8 mouse cellular contexts compared by ENCODE assay signal in the genomic region with DNA sequence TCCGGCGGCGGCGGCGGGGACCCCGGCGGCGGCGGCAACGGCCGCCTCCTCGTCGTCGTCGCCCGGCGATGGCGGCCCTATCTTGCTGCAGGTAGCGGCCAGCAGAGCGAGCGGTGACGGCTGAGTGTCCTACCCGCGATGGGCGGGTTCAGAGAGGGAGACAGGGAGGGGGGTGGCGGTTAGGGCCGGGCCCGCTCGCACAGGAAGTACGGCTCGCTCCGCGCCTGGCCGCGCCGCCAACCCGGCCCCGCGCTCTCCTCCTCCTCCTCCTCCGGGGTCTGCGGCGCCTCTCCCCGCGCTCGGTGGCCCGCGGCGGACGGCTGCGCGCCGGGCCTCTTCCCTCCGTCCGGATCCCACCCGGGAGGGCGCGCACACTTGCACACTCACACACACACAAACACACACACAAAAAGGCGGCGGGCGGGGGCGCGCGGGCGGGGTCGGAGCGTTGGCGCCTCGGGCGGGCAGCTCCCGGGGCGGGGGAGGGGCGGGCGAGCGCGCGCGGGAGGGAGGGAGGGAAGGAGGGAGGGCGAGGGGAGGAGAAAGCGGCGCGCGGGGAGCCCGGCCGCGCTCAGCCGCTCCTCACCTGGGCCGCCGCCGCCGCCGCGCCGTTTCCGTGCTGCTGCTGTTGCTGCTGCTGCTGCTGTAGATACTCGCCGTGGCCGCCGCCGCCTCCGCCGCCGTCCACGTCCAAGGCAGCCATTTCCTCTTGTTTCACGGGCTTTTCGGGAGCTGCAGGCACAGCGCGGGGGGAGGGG. TPM values are rescaled to one million over a fixed set of nuclear protein-coding genes. Genes with fewer than 3 reads are reported as not detected.
DNase-seq lines count a peak whose midpoint lies in the region; ATAC-seq and TF ChIP-seq lines count a peak whose summit lies in the region.

No protein-coding gene starts in this region.

- no peaks in the 10 kb centered on the region for H3K9me3 ChIP-seq in embryonic facial prominence, embryonic 13.5 days
- H3K9me3 ChIP-seq in limb, embryonic 14.5 days (ENCODE audit: control insufficient read depth, low read length), result no peaks in the 10 kb centered on the region
- no peaks in the 10 kb centered on the region for H3K9me3 ChIP-seq in midbrain, postnatal 0 days (ENCODE audit: low read length)

- H3K27ac ChIP-seq in embryonic facial prominence, embryonic 13.5 days, result peak overlapping the region; percentile 100
- H3K27ac ChIP-seq in limb, embryonic 14.5 days (replicated peaks; ENCODE audit: low read depth, low read length), result peak overlapping the region; percentile 100
- peak overlapping the region; percentile 100 for H3K27ac ChIP-seq in midbrain, postnatal 0 days (ENCODE audit: low read depth, low read length)

- H3K4me1 ChIP-seq in embryonic facial prominence, embryonic 13.5 days, result peaks cover 13% of the 10 kb centered on the region
- H3K4me1 ChIP-seq in limb, embryonic 14.5 days (ENCODE audit: control insufficient read depth, insufficient read depth, low read length), result peaks cover 16% of the 10 kb centered on the region
- 0 out of 2 replicates have a peak, but pooled peaks cover 4% of the 10 kb centered on the region for H3K4me1 ChIP-seq in midbrain, postnatal 0 days (ENCODE audit: insufficient read depth, low read length)

- no peak for TF ChIP-seq CTCF in midbrain, postnatal 0 days (IDR thresholded peaks at IDR 0.05)

- H3K4me2 ChIP-seq in embryonic facial prominence, embryonic 13.5 days, result peak overlapping the region; percentile 71
- H3K4me2 ChIP-seq in limb, embryonic 14.5 days (replicated peaks; ENCODE audit: low read depth, low read length, severe bottlenecking), result peak overlapping the region; percentile 70
- peak overlapping the region; percentile 57 for H3K4me2 ChIP-seq in midbrain, postnatal 0 days (ENCODE audit: low read depth, low read length, poor library complexity, severe bottlenecking)

- H3K4me3 ChIP-seq in embryonic facial prominence, embryonic 13.5 days, result peak overlapping the region; percentile 97
- H3K4me3 ChIP-seq in limb, embryonic 14.5 days (replicated peaks; ENCODE audit: low read length), result peak overlapping the region; percentile 89
- peak overlapping the region; percentile 98 for H3K4me3 ChIP-seq in midbrain, postnatal 0 days (ENCODE audit: low read depth, low read length)

- H3K36me3 ChIP-seq in embryonic facial prominence, embryonic 13.5 days, result 0 out of 2 replicates have a peak, but pooled peaks cover 3% of the 10 kb centered on the region
- 0 out of 2 replicates have a peak, but pooled peaks cover 10% of the 10 kb centered on the region for H3K36me3 ChIP-seq in limb, embryonic 14.5 days (ENCODE audit: control insufficient read depth, insufficient read depth, low read length)
- no peaks in the 10 kb centered on the region for H3K36me3 ChIP-seq in midbrain, postnatal 0 days (ENCODE audit: insufficient read depth, low read length)

- peak overlapping the region; percentile 100 for H3K9ac ChIP-seq in embryonic facial prominence, embryonic 13.5 days
- peak overlapping the region; percentile 100 for H3K9ac ChIP-seq in limb, embryonic 14.5 days (ENCODE audit: low read depth, low read length, severe bottlenecking)
- H3K9ac ChIP-seq in midbrain, postnatal 0 days (replicated peaks; ENCODE audit: low read length, poor library complexity, severe bottlenecking), result peak overlapping the region; percentile 100

- 1% methylated on average over 82 of the region's 107 CpGs for WGBS in embryonic facial prominence, embryonic 13.5 days
- under 1% methylated on average over 31 of the region's 107 CpGs for WGBS in limb, embryonic 14.5 days
- under 1% methylated on average over 45 of the region's 107 CpGs for WGBS in midbrain, postnatal 0 days

- peak; percentile 88 for DNase-seq in 416B (ENCODE audit: low read depth)
- peak; percentile 67 to 80 for DNase-seq in adrenal gland, postnatal 4 days (ENCODE audit: low spot score in 2 of 2)
- peak; percentile 87 for DNase-seq in heart, adult 8-10 months (ENCODE audit: low spot score)
- peak; percentile 90 for DNase-seq in kidney, adult 9 months
- DNase-seq in limb, embryonic 14.5 days (ENCODE audit: low spot score), result peak; percentile 88
- peak; percentile 84 for DNase-seq in midbrain, postnatal 0 days (ENCODE audit: low spot score)
- DNase-seq in spleen, postnatal 10 days (ENCODE audit: low spot score in 2 of 2), result peak; percentile 90 to 92

- 0 out of 2 replicates have a peak, but pooled peaks have one; percentile 53 for TF ChIP-seq POLR2A in limb, embryonic 14.5 days (IDR thresholded peaks at IDR 0.05; ENCODE audit: borderline replicate concordance, extremely low read depth, insufficient read depth, insufficient read length)

- no peaks in the 10 kb centered on the region for H3K27me3 ChIP-seq in embryonic facial prominence, embryonic 13.5 days
- no peaks in the 10 kb centered on the region for H3K27me3 ChIP-seq in limb, embryonic 14.5 days (ENCODE audit: control insufficient read depth, insufficient read depth, low read length)
- no peaks in the 10 kb centered on the region for H3K27me3 ChIP-seq in midbrain, postnatal 0 days (ENCODE audit: insufficient read depth, low read length)

- peak; percentile 82 for ATAC-seq in embryonic facial prominence, embryonic 13.5 days (ENCODE audit: insufficient number of reproducible peaks, insufficient read depth, low FRiP score, low TSS enrichment, low read depth)
- ATAC-seq in limb, embryonic 14.5 days (ENCODE audit: low FRiP score, low read depth), result peak; percentile 71
- ATAC-seq in midbrain, postnatal 0 days (ENCODE audit: low FRiP score), result peak; percentile 73

RNA-seq across cellular contexts. Expression of gene Sp3, which starts 1.2 kb away (rescaled TPM):
- total RNA-seq in adrenal gland, postnatal 4 days (2021), result 10 to 100 TPM; 86.1 to 92.1 TPM
- polyA plus RNA-seq in embryonic facial prominence, embryonic 13.5 days (2015; fragmentation: Nextera tagmentation; extraction: Ambion mirVana), result 67.4 and 69.0 TPM in 2 replicates
- 10 to 100 TPM; 31.0 to 34.0 (median 32.0) TPM for total RNA-seq in heart, adult 8-10 months (2022)
- polyA plus RNA-seq in limb, embryonic 14.5 days (2012; rRNA removed), result 40.3 and 42.4 TPM in 2 replicates
- polyA plus RNA-seq in limb, embryonic 14.5 days (2014; fragmentation: Nextera tagmentation; extraction: Ambion mirVana), result 70.1 and 75.2 TPM in 2 replicates
- 73.3 and 80.5 TPM in 2 replicates for total RNA-seq in midbrain, postnatal 0 days (2014; rRNA removed)
- 20.1 and 23.4 TPM in 2 replicates for polyA plus RNA-seq in midbrain, postnatal 0 days (2015; fragmentation: Nextera tagmentation; extraction: Ambion mirVana)

RNA-seq across cellular contexts. Expression of gene Gm11084, which starts 7.4 kb away (rescaled TPM):
- total RNA-seq in adrenal gland, postnatal 4 days (2021), result not detected
- polyA plus RNA-seq in embryonic facial prominence, embryonic 13.5 days (2015; fragmentation: Nextera tagmentation; extraction: Ambion mirVana), result not detected in 2 replicates
- not detected for total RNA-seq in heart, adult 8-10 months (2022)
- not detected in 2 replicates for polyA plus RNA-seq in limb, embryonic 14.5 days (2012; rRNA removed)
- polyA plus RNA-seq in limb, embryonic 14.5 days (2014; fragmentation: Nextera tagmentation; extraction: Ambion mirVana), result not detected in 2 replicates
- not detected in 2 replicates for total RNA-seq in midbrain, postnatal 0 days (2014; rRNA removed)
- not detected in 2 replicates for polyA plus RNA-seq in midbrain, postnatal 0 days (2015; fragmentation: Nextera tagmentation; extraction: Ambion mirVana)

Comparison
In these comparisons a context has a peak if more than half of its experiments do, and no peak if none do; other contexts are left out.
1. Peak in every context shown above with its lines: DNase-seq, ATAC-seq, H3K4me3 ChIP-seq and H3K27ac ChIP-seq.